Mouse (Mus musculus) midbrain, embryonic 14.5 days (tissue): Measurements from ENCODE around the gene Mia3. TPM values are rescaled to one million over a fixed set of nuclear protein-coding genes. Genes with fewer than 3 reads are reported as not detected.
A peak's percentile ranks its signal among the peaks of the same experiment; 100 is the strongest.
"Not testable (repeated sequence)": the region's sequence is repeated elsewhere in the genome, so short reads cannot be mapped to it uniquely, and the experiment has no call there.

ENCODE experiments used
- ATAC-seq: fragments of 200-750 bp; cut with Nextera tagmentation; 2 replicates; pipeline ENCODE4 v1.8.0; 2017; ENCODE audit warnings: moderate number of reproducible peaks, moderate library complexity; ENCODE audit not compliant: low FRiP score, low TSS enrichment
- DNase-seq: peaks from one replicate; pipeline ENCODE4 v3.0.0-alpha.2; 2015
- H3K27ac ChIP-seq: fragments of 300-500 bp; sonication (generic); replicated peaks from 2 replicates; pipeline ENCODE4 v1.5.1; 2014; ENCODE audit warnings: mild to moderate bottlenecking, low read depth, low read length, moderate library complexity
- H3K27me3 ChIP-seq: fragments of 300-500 bp; sonication (generic); 2 replicates; pipeline ENCODE4 v1.6.1; 2014; ENCODE audit warnings: low read length, control low read depth, mixed read lengths; ENCODE audit not compliant: control insufficient read depth, insufficient read depth
- H3K36me3 ChIP-seq: fragments of 300-500 bp; sonication (generic); 2 replicates; pipeline ENCODE4 v1.6.1; 2014; ENCODE audit warnings: low read length, control low read depth; ENCODE audit not compliant: control insufficient read depth, insufficient read depth
- H3K4me1 ChIP-seq: fragments of 300-500 bp; sonication (generic); 2 replicates; pipeline ENCODE4 v1.6.1; 2014; ENCODE audit warnings: mild to moderate bottlenecking, antibody characterized with exemption, low read length, control low read depth; ENCODE audit not compliant: control insufficient read depth, insufficient read depth
- H3K4me2 ChIP-seq: fragments of 300-500 bp; sonication (generic); 2 replicates; pipeline ENCODE4 v1.6.1; 2014; ENCODE audit warnings: mild to moderate bottlenecking, low read length, moderate library complexity
- H3K4me3 ChIP-seq: fragments of 300-500 bp; sonication (generic); replicated peaks from 2 replicates; pipeline ENCODE4 v1.5.1; 2014; ENCODE audit warnings: low read depth, low read length
- H3K9ac ChIP-seq: fragments of 300-500 bp; sonication (generic); replicated peaks from 2 replicates; pipeline ENCODE4 v1.6.1; 2014; ENCODE audit warnings: mild to moderate bottlenecking, low read length, moderate library complexity
- H3K9me3 ChIP-seq: fragments of 300-500 bp; sonication (generic); 2 replicates; pipeline ENCODE4 v1.6.1; 2016; ENCODE audit warnings: low read length, control low read depth, mixed read lengths; ENCODE audit not compliant: control insufficient read depth
- WGBS: fragments of 180-500 bp; shearing (Covaris S2); extraction: QIAGEN DNeasy Blood & Tissue Kit; methylation state at CpG from one replicate; pipeline ENCODE4 v1.1.7; 2014; 5-methylcytosine and 5-hydroxymethylcytosine counted together
- polyA plus RNA-seq: library from polyadenylated mRNA; unstranded; fragments of >200 nt; fragmentation: Nextera tagmentation; extraction: Ambion mirVana; gene quantifications from 2 replicates; pipeline ENCODE4 v1.2.1, GENCODE M21; 2014

Gene Mia3
- polyA plus RNA-seq, 1 experiment from 2014 or later = 117 TPM

DNA sequence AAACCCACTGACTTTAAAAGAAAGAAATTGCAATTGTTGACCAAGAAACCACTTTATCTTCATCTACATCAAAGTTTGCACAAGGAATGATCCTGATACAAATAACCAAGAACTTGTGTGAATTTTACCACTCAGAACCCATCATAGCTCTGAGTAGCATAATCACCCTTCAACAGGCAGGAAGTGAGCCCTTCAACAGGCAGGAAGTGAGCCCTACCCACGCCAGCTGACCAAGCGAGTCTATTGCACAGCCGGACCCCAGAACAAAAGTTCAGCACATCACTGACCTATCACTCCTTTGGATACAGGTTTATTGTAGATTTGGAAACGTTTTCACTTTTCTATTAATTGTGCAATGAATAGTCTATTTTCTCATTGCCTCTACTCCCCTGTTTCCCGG, 46.9 kb downstream of the Mia3 start:
- H3K4me2 ChIP-seq, H3K4me1 ChIP-seq, H3K9me3 ChIP-seq, H3K27me3 ChIP-seq, H3K27ac ChIP-seq, H3K9ac ChIP-seq, DNase-seq, ATAC-seq, H3K4me3 ChIP-seq: not testable (repeated sequence)
- H3K36me3 ChIP-seq = peaks cover 79% of the 10 kb centered on the region
- WGBS = 93% methylated on average over 5 of the region's 5 CpGs

DNA sequence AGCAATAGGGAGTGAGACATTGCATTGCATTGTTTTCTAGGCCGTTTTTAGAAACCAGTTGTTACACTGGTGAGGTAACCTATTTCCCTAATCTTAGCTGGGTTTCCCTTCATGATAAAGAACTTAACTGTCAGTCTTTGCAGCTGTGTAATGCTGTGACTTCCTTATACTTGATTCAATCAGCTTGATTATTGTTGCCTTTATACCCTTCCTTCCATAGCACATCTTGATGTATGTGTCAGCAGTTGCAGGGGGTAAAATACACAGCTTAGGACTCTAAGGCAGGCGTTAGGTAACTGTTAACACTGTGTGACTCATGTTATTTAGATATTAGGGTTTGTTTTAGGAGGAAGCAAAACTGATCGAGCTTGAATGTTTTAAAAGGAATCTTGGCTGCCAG, 48.6 kb downstream of the Mia3 start:
- H3K9ac ChIP-seq = no peak overlapping the region
- H3K27ac ChIP-seq = no peak overlapping the region
- peaks cover 80% of the 10 kb centered on the region for H3K36me3 ChIP-seq
- no peaks in the 10 kb centered on the region for H3K4me1 ChIP-seq
- ATAC-seq (no peak), DNase-seq (no peak)
- H3K4me3 ChIP-seq = no peak overlapping the region
- WGBS = 84% methylated on average over 3 of the region's 3 CpGs
- H3K4me2 ChIP-seq = no peak overlapping the region
- no peaks in the 10 kb centered on the region for H3K27me3 ChIP-seq
- H3K9me3 ChIP-seq = no peaks in the 10 kb centered on the region

DNA sequence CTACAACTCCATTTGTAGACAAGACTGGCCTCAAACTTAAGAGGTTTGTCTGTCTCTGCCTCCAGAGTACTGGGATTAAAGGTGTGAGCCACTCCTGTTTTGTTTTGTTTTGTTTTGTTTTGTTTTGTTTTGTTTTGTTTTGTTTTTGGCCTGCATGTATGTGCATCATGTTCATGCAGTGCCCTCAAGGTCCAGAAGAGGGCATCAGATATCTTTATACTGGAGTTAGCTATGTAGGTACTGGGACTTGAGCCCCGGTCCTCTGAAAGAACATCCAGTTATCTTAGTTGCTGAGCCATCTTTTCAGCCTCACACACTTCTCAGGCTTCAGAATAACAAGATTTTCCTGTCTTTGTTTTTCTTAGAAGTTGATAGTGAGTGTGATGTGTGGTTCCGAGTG, 53.6 kb downstream of the Mia3 start:
- no peaks in the 10 kb centered on the region for H3K27me3 ChIP-seq
- H3K4me2 ChIP-seq = no peak overlapping the region
- no peak overlapping the region for H3K27ac ChIP-seq
- peaks cover 76% of the 10 kb centered on the region for H3K36me3 ChIP-seq
- H3K4me3 ChIP-seq = no peak overlapping the region
- DNase-seq (peak; percentile 14), ATAC-seq (no peak)
- H3K4me1 ChIP-seq = no peaks in the 10 kb centered on the region
- H3K9ac ChIP-seq = no peak overlapping the region
- 91% methylated on average over 2 of the region's 2 CpGs for WGBS
- no peaks in the 10 kb centered on the region for H3K9me3 ChIP-seq

DNA sequence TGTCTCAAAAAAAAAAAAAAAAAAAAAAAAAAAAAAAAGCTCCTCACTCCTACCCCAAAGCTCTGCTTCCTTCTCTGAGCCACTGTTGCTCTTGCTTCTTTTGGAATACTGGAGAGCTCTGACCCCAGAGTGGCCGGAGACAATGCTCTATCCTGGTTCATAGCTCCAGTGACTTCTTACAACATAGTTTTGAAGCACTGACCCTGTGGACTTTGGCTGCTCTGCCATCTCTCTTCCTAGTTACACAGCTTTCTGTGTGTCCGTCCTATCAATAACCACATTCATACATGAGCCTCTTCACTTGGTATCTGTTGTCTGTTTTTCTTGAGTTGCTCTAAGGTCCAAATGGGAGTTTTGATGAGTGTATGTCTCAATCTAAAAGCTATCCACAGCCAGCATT, 57.3 kb downstream of the Mia3 start:
- ATAC-seq (no peak), DNase-seq (no peak)
- H3K27me3 ChIP-seq = no peaks in the 10 kb centered on the region
- no peaks in the 10 kb centered on the region for H3K9me3 ChIP-seq
- H3K36me3 ChIP-seq = peaks cover 62% of the 10 kb centered on the region
- no peak overlapping the region for H3K9ac ChIP-seq
- H3K4me2 ChIP-seq = no peak overlapping the region
- WGBS = 93% methylated on average over 2 of the region's 2 CpGs
- H3K27ac ChIP-seq = no peak overlapping the region
- H3K4me3 ChIP-seq = no peak overlapping the region
- no peaks in the 10 kb centered on the region for H3K4me1 ChIP-seq

DNA sequence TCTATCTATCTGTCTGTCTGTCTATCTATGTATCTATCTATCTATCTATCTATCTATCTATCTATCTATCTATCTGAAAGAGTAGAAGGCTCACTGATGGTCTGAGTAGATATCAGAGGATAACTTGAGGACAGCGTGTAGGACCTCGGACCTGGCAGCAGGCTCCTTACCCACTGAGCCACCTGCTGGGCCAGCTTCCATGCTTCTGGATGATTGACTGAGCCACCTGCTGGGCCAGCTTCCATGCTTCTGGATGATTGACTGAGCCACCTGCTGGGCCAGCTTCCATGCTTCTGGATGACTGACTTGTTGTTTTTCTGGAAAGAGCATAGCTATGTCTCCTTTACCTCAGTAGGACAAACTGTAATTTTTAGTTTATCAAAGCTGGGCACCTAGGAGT, 59.8 kb downstream of the Mia3 start:
- H3K9ac ChIP-seq, H3K9me3 ChIP-seq, H3K4me1 ChIP-seq, H3K27ac ChIP-seq, ATAC-seq, H3K4me2 ChIP-seq, DNase-seq, H3K27me3 ChIP-seq, H3K4me3 ChIP-seq: not testable (repeated sequence)
- 60% methylated on average over 2 of the region's 2 CpGs for WGBS
- H3K36me3 ChIP-seq = peaks cover 46% of the 10 kb centered on the region

DNA sequence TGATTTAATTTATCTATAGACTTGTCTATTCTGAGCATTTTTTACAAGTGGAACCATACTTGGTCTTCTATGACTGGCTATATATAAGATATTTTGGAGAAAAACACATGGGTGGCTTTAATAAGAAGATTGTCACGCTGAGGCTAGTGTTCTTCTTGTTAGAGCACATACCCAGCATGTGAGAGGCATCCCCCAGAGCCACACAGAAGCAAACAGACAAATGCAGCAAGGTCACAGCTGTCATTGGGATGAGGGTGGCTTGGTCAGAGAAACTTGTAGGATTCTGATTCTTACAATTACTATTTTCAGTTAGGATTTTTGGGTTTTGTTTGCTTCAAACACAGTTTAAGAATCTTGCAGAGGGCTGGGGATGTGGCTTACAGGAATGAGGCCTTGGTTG, 60.9 kb downstream of the Mia3 start:
- Histone ChIP-seq H3K4me2 (no peak overlapping the region), H3K9ac (no peak overlapping the region), H3K36me3 (peaks cover 36% of the 10 kb centered on the region), H3K4me3 (no peak overlapping the region), H3K27me3 (no peaks in the 10 kb centered on the region), H3K4me1 (no peaks in the 10 kb centered on the region), H3K9me3 (no peaks in the 10 kb centered on the region), H3K27ac (no peak overlapping the region)
- 88% methylated on average over 1 of the region's 1 CpGs for WGBS
- DNase-seq = no peak
- no peak for ATAC-seq

DNA sequence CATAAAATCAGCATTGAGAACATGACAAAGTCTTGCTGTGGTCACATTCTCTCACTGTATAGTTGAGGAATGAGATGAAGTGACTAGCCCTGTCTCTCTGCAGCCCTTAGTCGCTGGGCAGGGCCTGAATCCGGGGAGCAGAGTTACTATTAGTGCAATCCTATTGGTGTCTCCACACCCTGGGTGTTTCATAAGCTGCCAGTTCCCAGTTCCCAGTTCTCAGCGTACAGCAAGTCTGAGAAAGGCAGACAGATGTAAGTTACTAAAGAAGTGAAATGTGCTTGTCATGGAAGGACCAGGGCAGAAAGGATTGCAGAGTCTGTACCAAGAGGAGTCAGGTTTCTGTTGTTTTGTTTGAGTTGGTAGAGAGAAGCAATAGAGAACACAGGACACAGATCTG, 61.8 kb downstream of the Mia3 start:
- H3K4me3 ChIP-seq = no peak overlapping the region
- no peak for ATAC-seq
- H3K27me3 ChIP-seq = no peaks in the 10 kb centered on the region
- 87% methylated on average over 3 of the region's 3 CpGs for WGBS
- no peaks in the 10 kb centered on the region for H3K9me3 ChIP-seq
- no peak overlapping the region for H3K9ac ChIP-seq
- no peak for DNase-seq
- H3K4me1 ChIP-seq = no peaks in the 10 kb centered on the region
- H3K27ac ChIP-seq = no peak overlapping the region
- H3K36me3 ChIP-seq = peaks cover 27% of the 10 kb centered on the region; the same call in 1 of the 2 replicates
- H3K4me2 ChIP-seq = no peak overlapping the region

DNA sequence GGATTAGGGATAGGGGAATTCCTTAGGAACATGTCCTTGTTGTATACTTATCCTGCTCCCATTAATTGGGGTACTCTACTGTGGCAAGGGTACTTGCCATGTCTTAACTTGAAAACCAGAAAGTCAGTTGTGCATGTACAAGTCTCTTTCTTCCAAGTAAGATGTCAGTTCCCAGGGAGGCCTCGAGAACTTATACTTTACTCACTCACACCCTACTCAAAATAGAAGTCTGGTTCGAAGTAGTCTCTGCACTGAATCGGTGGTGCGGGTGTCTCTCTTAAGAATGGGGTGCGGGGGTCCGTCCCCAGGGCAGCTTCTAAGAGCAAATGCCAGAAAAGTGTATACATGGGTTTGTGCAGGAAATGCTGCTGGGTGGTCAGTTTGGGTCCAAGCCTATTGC, 70.2 kb downstream of the Mia3 start:
- Histone ChIP-seq H3K36me3 (no peaks in the 10 kb centered on the region), H3K27ac (no peak overlapping the region), H3K4me2 (no peak overlapping the region), H3K4me3 (no peak overlapping the region), H3K9me3 (no peaks in the 10 kb centered on the region), H3K9ac (no peak overlapping the region), H3K27me3 (no peaks in the 10 kb centered on the region), H3K4me1 (no peaks in the 10 kb centered on the region)
- ATAC-seq = no peak
- DNase-seq = peak; percentile 86
- WGBS = 84% methylated on average over 6 of the region's 6 CpGs

DNA sequence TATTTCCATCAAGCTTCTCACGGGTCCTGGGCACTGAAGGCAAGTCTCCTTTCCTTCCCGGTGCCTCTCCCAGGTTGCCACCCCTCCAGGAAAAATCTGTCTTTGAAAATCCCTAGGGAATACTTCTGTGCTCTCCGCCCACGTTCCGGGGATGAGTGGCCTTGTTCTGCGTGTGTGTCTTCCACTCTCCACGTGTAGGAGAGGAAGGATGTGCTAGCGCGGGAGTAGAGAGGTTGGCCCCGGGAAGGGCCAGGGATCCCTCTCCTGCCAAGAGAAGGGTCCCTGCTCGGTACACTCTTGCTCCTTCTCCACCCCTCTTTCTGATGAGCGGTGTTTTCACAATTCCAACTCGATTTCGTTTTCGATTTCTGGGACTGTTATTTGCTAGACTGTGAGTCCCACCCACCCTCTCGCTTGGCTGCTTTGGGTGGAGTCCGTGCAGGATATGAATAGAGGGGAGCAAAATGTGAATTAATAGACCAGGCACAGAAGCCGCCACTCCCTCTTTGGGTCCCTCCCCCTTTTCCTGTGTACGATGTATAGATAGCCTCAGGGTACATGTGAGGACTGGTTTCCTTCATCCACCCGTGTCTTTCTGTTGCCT, 71.4 kb downstream of the Mia3 start:
- H3K4me2 ChIP-seq = peak overlapping the region; percentile 56
- H3K27me3 ChIP-seq = no peaks in the 10 kb centered on the region
- no peaks in the 10 kb centered on the region for H3K4me1 ChIP-seq
- peak overlapping the region; percentile 30; the same call in 1 of the 2 replicates for H3K9ac ChIP-seq
- ATAC-seq (no peak), DNase-seq (no peak)
- H3K27ac ChIP-seq = no peak overlapping the region
- H3K36me3 ChIP-seq = peaks cover 11% of the 10 kb centered on the region
- no peaks in the 10 kb centered on the region for H3K9me3 ChIP-seq
- WGBS = under 1% methylated on average over 20 of the region's 20 CpGs
- H3K4me3 ChIP-seq = peak overlapping the region; percentile 46
